Mouse (Mus musculus): ENCODE measurements at regions not wholly inside any gene's neighbourhood (a gene's known extent, or its start where the extent isn't known, plus 50 kb on each side); places are given as distances from the start of the nearest gene placed in this dataset.
"Not testable (repeated sequence)": the region's sequence is repeated elsewhere in the genome, so short reads cannot be mapped to it uniquely, and the experiment has no call there.

DNA sequence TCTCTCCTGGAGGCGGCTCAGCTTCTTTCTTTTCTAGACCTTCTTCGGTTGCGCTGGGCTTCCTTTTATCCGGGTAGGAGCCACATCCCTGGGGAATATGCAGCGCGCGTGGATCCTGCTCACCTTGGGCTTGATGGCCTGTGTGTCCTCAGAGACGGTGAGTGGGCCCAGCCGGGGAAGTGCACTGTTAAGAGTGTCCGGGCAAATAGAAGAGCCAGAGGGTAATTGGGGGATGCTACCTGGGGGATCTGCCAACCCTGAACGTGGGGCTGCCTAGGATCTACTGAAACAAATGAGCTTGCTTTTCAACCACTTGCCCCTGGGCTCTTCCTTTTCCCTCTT, 534.6 kb downstream of the Sema5a start:
- not testable (repeated sequence) for TF ChIP-seq CTCF (IDR thresholded peaks at IDR 0.05; ENCODE audit: borderline replicate concordance, insufficient read depth, low read depth, low read length); POLR2A (IDR thresholded peaks at IDR 0.05; ENCODE audit: borderline replicate concordance, insufficient read depth, low read length)

Measured in cerebellum, adult 2 months (tissue).